Mouse (Mus musculus) liver, postnatal 0 days (tissue): ENCODE data around the gene Mrpl16.

Experiments
- CTCF ChIP-seq: sonication (generic); IDR thresholded peaks from 2 replicates; pipeline ENCODE4 v1.5.1; 2016; ENCODE audit warnings: antibody characterized with exemption, low read depth
- EP300 ChIP-seq: IDR thresholded peaks from 2 replicates; pipeline ENCODE4 v1.6.1; 2016; ENCODE audit warnings: antibody characterized with exemption, low read depth, mild to moderate bottlenecking

- TF ChIP-seq EP300 (no peak), CTCF (peak; percentile 26; the same call in 1 of the 2 replicates)
Observed at GRCm38 (mm10) chr19:11800531-11801315, 30.5 kb downstream of the Mrpl16 start.
